Mouse (Mus musculus): ENCODE measurements around the gene Aspg. TPM values are rescaled to one million over a fixed set of nuclear protein-coding genes. Genes with fewer than 3 reads are reported as not detected.

Gene Aspg
- total RNA-seq (2015; ENCODE audit: low replicate concordance) (not detected in 2 replicates), total RNA-seq (2017; ENCODE audit: low replicate concordance) (not detected in 2 replicates)

DNA sequence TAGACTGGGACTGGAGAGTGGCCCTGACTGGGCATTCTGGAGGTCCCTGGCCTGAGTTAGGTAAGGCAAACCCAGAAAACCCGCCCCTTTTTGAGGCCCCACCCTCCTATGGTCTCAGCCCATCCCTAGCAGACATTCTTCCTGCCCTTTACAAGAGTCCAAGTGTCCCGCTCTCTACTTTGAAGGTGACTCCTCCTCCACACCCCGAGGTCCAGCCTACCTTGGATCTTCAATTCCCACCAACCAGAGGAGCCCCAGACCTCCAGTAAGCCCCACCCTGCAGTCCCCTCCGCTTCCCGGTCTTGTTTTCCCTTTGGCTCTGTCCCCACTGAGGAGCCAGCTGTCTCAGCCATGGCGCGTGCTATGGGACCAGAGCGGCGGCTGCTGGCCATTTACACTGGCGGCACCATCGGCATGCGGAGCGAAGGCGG lies at the start of gene Aspg:
Gene Aspg, plus strand, starts transcription at position 139 of the 431 bp plus-strand sequence.
- no peak for ATAC-seq (replicated peaks; ENCODE audit: low FRiP score, poor library complexity, severe bottlenecking)

GRCm38 (mm10) chr12:112077651-112078050 lies 28.8 kb upstream of the Aspg start:
- no peak for ATAC-seq (replicated peaks; ENCODE audit: low FRiP score, poor library complexity, severe bottlenecking)

DNA sequence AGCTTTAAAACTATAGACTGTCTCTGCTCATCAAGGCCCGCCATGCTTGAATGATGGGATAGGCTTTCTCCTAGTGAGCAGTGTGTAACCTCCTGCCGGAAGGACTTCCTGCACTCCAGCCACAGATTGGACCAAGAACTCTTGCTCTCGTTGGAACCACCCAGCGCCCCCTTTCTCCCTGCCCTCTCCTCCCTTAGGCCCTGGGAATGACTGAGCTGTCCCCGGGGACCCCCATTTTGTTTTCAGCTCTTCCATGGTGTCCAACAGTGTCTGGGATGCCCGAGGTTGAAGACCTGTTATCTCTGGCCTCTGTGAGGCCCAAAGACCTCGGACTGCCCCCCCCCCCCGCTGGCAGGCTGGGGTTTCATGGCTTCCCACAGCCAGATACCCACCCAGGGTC lies 26.6 kb upstream of the Aspg start:
- ATAC-seq (replicated peaks; ENCODE audit: low FRiP score, poor library complexity, severe bottlenecking): no peak

- ATAC-seq (replicated peaks; ENCODE audit: low FRiP score, poor library complexity, severe bottlenecking): no peak
Observed at GRCm38 (mm10) chr12:112080911-112081310, 25.6 kb upstream of the Aspg start.

DNA sequence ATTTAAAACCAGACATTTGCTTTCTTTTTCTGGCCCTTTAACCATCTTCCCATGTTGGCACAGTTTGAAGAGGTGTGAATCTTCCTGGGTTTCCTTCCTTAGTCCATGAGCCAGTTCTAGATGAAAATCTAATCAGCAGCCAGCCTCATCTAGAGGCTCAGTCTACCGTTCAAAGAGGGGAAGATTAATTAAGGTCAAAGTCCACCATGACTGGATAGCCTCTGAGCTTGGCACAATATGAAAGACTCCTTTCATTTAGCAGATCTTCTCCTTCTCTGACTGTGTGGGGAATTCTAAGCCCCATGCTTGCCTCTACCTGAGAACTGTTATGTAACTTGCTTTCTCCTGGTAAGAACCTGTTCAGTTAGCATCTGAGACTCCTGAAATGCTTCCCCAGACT lies 24.2 kb upstream of the Aspg start:
- no peak for ATAC-seq (replicated peaks; ENCODE audit: low FRiP score, poor library complexity, severe bottlenecking)

DNA sequence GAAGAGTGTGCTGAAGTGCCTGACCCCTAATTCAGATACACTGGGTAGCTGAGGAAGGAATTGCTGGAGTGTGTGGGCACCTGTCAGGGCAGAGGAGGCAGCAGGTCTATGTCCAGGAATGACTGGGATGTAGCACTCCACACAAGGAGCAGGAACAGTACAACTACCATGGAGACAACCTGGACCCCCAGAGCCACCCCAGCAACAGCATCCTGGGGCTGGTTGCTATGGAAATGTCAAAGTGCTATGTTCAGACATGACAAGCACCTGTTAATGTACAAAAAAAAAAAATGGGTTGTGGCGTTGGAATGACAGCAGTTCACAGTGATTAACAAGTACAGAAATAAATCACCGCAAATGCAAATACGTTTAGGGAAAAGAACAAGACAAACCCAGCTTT lies 20.2 kb upstream of the Aspg start:
- ATAC-seq (replicated peaks; ENCODE audit: low FRiP score, poor library complexity, severe bottlenecking): no peak

- no peak for ATAC-seq (replicated peaks; ENCODE audit: low FRiP score, poor library complexity, severe bottlenecking)
Observed at GRCm38 (mm10) chr12:112086726-112087125, 19.8 kb upstream of the Aspg start.

DNA sequence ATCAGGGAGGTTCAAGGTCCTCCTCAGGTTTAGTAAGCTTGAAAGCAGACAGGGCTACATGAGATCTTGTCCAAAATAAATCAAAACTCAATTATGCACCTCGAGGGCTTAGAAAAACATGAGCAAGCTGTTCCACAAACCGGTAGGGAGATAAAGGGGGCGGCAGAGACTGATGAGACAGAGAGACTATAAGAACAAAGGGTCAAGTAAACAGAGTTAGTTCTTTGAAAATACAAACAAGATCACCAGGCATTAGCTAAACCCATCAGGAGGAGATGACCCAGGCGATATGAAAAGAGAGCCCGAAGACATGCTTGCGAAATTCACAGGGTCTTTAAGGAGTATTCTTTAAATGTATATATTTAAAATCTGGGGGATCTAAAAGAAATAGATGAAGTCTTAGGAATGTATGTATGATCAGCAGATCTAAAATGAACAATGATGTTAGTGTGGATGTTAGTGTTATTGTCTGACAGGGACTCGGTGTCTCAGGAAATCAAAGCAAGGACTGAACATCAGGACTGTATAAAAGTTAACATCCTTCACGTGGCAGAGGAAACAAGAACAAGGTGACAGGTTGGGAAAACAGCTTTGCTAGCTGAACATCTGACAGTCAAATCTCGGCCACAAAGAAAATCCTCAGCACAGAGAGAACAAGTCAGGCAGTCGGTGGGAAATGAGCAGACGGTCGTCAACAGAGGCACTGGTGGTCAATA lies 17.7 kb upstream of the Aspg start:
- ATAC-seq (replicated peaks; ENCODE audit: low FRiP score, poor library complexity, severe bottlenecking): no peak

- no peak for ATAC-seq (replicated peaks; ENCODE audit: low FRiP score, poor library complexity, severe bottlenecking)
Observed at GRCm38 (mm10) chr12:112091054-112091453, 15.4 kb upstream of the Aspg start.

DNA sequence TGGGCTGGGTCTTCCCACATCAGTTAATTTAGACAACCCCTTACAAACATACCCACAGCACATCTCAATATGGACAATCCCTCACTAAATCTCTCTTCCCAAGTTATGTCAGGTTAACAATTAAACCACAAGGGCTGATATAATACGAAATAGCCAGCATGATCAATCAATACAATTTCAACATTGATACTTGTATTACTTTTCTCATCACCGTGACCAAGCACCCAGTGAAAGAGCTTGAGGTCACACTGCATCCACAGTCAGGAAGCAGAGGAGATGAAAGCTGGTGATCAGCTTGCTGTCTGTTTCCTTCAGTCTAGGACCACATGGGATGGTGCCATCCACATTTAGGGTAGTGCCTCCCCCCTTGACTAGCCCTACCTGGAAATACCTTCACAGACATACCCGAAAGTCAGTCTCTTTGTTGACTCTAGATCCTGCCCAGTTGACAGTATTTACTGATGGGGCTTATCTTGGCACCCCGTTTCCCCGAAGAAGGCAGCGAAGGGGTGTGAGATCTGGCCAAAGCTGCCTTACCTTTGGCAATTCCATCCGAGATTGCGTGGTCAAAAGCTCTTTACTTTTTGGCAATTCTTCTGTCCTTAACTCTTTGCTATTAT lies 12.1 kb upstream of the Aspg start:
- no peak for ATAC-seq (replicated peaks; ENCODE audit: low FRiP score, poor library complexity, severe bottlenecking)

DNA sequence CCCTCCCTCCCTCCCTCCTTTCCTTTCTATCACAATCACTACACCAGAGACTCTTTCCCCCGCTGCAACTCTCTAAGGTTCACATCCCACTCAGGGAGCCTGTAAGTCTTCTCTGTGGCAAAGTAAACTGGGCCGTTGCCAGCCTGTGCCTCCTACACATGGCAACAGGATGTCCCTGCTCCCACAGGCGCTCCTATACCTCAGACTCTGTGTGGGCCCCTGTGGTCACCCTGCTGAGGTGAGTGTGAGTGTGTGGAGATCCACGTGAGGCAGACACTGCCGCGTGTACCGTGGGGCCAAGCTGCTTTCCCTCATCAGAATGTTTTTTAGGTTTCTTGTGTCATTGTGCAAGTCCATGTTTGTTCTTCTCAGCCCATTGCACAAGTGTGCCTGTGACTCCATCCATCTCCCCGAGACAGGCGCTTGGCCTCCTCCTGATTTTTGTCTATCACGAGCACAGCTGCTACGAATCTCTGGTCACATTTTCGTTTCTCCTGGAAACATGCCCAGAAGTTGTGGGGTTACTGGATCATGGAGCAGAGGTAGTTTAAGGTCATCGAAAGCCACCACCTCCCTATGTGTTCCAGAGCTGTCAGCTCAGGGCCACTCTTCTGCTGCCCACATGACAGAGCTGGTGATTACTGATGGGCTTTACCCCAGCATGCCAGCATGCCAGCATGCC lies 10.3 kb upstream of the Aspg start:
- no peak for ATAC-seq (replicated peaks; ENCODE audit: low FRiP score, poor library complexity, severe bottlenecking)

DNA sequence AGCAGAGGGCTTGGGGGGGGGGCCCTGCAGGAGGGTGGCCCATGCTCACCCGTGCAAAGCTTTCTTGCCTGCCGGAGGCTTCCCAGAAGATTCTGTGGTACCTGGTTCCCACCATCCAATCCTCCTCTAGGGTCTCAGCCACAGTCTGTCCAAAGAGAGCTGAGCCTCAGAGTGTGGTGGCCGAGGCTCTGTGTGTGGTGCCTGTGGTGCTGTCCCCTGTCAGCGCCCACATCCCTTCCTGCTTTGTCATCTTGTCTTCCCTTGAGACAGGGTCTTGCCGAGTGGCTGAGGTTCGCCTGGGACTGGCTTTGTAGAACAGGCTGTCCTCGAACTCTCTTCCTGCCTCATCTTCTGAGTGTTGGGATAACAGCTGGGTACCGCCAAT lies 9.8 kb upstream of the Aspg start:
- ATAC-seq (replicated peaks; ENCODE audit: low FRiP score, poor library complexity, severe bottlenecking): no peak

- no peak for ATAC-seq (replicated peaks; ENCODE audit: low FRiP score, poor library complexity, severe bottlenecking)
Observed at GRCm38 (mm10) chr12:112100106-112100505, 6.4 kb upstream of the Aspg start.

DNA sequence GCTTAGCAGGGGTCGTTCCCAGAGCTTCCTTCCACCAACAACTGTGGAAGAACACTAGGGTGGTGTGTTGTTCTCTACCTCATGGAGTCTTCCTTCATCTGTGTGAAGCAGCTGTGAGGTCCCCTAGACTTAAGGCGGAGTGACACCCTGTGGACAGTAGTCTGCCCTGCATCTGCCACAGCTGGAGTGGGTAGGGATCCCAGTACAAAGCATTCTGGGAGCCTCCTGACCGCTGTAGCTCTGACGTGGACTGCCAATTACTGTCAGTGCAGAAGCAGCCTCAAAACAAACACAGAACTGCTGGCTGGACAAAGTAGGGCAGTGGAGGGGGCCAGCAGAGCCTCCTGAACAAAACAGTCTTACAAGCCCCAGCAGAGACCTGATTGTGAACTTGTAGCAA lies 5.4 kb upstream of the Aspg start:
- ATAC-seq (replicated peaks; ENCODE audit: low FRiP score, poor library complexity, severe bottlenecking): no peak

- ATAC-seq (replicated peaks; ENCODE audit: low FRiP score, poor library complexity, severe bottlenecking): no peak
Observed at GRCm38 (mm10) chr12:112103179-112103578, 3.3 kb upstream of the Aspg start.

DNA sequence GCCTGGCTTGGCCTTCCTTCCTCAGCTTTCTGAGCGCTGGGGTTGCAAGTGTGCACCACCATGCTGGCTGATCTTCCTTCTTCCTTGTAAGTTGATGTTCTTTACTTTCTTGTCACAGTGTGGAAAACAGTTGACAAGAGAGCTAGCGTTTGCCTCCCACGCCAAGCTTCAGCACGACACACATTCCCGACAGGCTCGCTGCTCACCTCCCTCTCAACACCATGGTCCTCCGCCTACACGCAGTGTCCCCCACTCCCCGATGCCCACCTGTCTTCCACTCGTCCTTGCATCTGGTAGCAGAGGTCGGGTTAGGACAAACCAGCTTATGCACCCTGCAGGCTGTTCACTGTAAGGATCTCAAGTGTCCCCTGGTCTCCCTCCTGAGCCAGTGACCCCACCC lies 1.6 kb upstream of the Aspg start:
- ATAC-seq (replicated peaks; ENCODE audit: low FRiP score, poor library complexity, severe bottlenecking): no peak

DNA sequence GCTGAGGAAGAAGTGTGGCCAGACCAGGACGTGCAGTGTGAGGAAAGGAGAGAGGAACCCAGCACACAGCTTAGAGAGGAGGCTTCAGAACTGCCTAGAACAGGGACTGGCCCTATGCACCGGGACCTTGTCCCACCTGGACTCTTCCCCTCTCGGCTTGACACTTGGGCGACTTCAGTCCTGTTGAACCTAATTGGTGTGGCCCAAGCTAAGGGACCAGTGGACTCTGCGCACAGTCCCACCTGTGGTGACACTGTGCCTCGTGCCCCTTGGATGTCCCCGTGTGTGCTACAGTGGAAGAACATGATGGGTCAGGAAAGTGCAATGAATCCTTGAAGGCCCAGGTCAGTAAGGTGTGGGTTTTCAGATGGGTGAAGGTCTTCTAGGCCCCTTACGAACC lies 1.2 kb downstream of the Aspg start:
- ATAC-seq (replicated peaks; ENCODE audit: low FRiP score, poor library complexity, severe bottlenecking): no peak

DNA sequence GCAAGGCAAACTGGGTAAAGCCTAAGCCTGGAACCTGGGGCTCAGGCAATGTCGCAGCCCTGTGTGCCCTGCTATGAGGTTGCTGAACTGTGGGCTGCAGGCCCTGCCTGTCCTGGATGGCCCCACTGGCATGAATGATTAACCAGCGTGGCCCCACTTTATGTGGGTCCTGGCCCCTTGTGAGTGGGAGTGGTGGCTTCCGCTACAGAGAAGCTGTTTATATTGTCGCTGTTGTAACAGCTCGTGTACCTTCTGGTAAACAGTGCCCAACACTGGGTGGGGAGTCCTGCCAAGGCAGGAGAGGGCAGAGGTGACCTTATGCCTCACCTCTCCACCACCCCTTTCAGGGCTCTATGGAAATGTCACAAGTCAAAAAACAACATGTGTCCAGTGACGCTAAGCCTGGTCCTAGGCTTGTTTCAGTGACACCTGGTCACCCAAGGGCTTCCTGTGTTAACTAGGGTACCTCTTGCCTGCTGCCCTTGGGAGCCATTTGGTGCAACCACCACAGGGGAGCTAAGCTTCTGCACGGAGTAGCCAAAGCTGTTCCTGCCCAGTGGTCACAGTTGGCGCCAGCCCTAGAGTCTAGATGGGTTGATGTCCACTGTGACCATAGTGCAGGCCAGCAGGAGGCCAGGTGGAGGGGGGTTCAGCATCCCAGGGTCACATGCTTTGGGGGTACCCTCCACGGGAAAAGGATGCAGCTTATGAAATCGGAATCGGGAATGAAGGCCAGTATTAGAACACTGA lies 2.4 kb downstream of the Aspg start:
- no peak for ATAC-seq (replicated peaks; ENCODE audit: low FRiP score, poor library complexity, severe bottlenecking)

- ATAC-seq (replicated peaks; ENCODE audit: low FRiP score, poor library complexity, severe bottlenecking): no peak
Observed at GRCm38 (mm10) chr12:112109701-112110100, 3.2 kb downstream of the Aspg start.

- ATAC-seq (replicated peaks; ENCODE audit: low FRiP score, poor library complexity, severe bottlenecking): no peak
Observed at GRCm38 (mm10) chr12:112111323-112111722, 4.8 kb downstream of the Aspg start.

All from erythroid progenitor cell, adult 5-6 weeks (primary cell).